ENCODE assay signal across 8 mouse cellular contexts in the genomic region with DNA sequence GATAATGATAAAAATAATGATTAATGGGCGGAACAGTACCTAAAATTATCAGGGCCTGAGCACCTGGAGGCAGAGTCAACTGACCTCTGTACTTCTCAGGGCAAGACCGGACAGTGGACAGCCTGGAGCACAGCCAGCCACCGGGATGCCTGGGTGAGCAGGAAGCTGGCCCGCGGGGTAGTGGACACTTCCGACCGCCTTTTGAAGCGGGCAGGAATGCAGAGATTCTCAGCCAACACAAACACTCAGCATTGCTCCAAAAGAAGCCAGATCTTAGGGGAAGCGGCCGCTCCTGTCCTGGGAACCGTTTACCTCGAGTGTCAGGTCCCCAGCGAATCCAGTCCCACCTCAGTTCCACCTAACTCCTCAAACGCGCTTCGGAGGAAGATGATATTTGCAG. TPM values are rescaled to one million over a fixed set of nuclear protein-coding genes. Genes with fewer than 3 reads are reported as not detected.
DNase-seq lines count a peak whose midpoint lies in the region; ATAC-seq lines count a peak whose summit lies in the region.

No protein-coding gene starts in this region.

- 16% methylated on average over 16 of the region's 16 CpGs for WGBS in limb, embryonic 10.5 days
- 12% methylated on average over 16 of the region's 16 CpGs for WGBS in midbrain, embryonic 12.5 days

- H3K9me3 ChIP-seq in limb, embryonic 10.5 days (replicated peaks): no peaks in the 10 kb centered on the region
- H3K9me3 ChIP-seq in midbrain, embryonic 12.5 days: no peaks in the 10 kb centered on the region

- no peaks in the 10 kb centered on the region for H3K36me3 ChIP-seq in limb, embryonic 10.5 days
- H3K36me3 ChIP-seq in midbrain, embryonic 12.5 days: no peaks in the 10 kb centered on the region

- H3K4me3 ChIP-seq in limb, embryonic 10.5 days: peak overlapping the region; percentile 53
- peak overlapping the region; percentile 41 for H3K4me3 ChIP-seq in midbrain, embryonic 12.5 days

- no peak overlapping the region for H3K27ac ChIP-seq in limb, embryonic 10.5 days
- no peak overlapping the region for H3K27ac ChIP-seq in midbrain, embryonic 12.5 days (replicated peaks)

- H3K4me1 ChIP-seq in limb, embryonic 10.5 days: peaks cover 40% of the 10 kb centered on the region
- H3K4me1 ChIP-seq in midbrain, embryonic 12.5 days: peaks cover 20% of the 10 kb centered on the region

- H3K27me3 ChIP-seq in limb, embryonic 10.5 days (ENCODE audit: low read depth, poor library complexity, severe bottlenecking): peaks cover 48% of the 10 kb centered on the region
- peaks cover 56% of the 10 kb centered on the region for H3K27me3 ChIP-seq in midbrain, embryonic 12.5 days

- no peak for ATAC-seq in midbrain, embryonic 12.5 days (ENCODE audit: low FRiP score, low read depth)

- peak; percentile 55 for DNase-seq in urinary bladder, postnatal 14 days (ENCODE audit: low spot score)
- no peak for DNase-seq in urinary bladder, postnatal 4 days (ENCODE audit: low spot score in 2 of 2)
- peak; percentile 34 for DNase-seq in embryo, embryonic 9.5 days (ENCODE audit: extremely low spot score)
- peak; percentile 29 to 46 for DNase-seq in heart, postnatal 14 days
- DNase-seq in limb, embryonic 10.5 days (ENCODE audit: low spot score): peak; percentile 42
- no peak for DNase-seq in thymus, adult 18-20 months
- DNase-seq in layer of hippocampus, postnatal 25 days (ENCODE audit: extremely low spot score in 1 of 2, low spot score in 1 of 2): no peak

- peak overlapping the region; percentile 37; the same call in 1 of the 2 replicates for H3K9ac ChIP-seq in midbrain, embryonic 12.5 days (replicated peaks)

- peak overlapping the region; percentile 74 for H3K4me2 ChIP-seq in midbrain, embryonic 12.5 days (replicated peaks)

- intact Hi-C loops in heart, postnatal 14 days (cut with DNase I): no loop called here

RNA-seq across cellular contexts. Expression of gene Tmem37, which starts 1.0 kb away (rescaled TPM):
- 1 to 10 TPM; 5.5 to 6.3 TPM for total RNA-seq in heart, postnatal 14 days (2021)
- polyA plus RNA-seq in limb, embryonic 10.5 days (2016; fragmentation: Nextera tagmentation; extraction: Ambion mirVana): 3.2 and 3.5 TPM in 2 replicates
- polyA plus RNA-seq in midbrain, embryonic 12.5 days (2016; fragmentation: Nextera tagmentation; extraction: Ambion mirVana): 7.6 and 8.9 TPM in 2 replicates
- 1 to 10 TPM in 1 of 2 experiments, under 1 TPM in 1; 0.94 to 1.1 TPM for total RNA-seq in layer of hippocampus, postnatal 25 days (2021)

RNA-seq across cellular contexts. Expression of gene Dbi, which starts 48.0 kb away (rescaled TPM):
- 100 to 1,000 TPM; 331 to 352 TPM for total RNA-seq in heart, postnatal 14 days (2021)
- polyA plus RNA-seq in limb, embryonic 10.5 days (2016; fragmentation: Nextera tagmentation; extraction: Ambion mirVana): 670 and 699 TPM in 2 replicates
- 590 and 616 TPM in 2 replicates for polyA plus RNA-seq in midbrain, embryonic 12.5 days (2016; fragmentation: Nextera tagmentation; extraction: Ambion mirVana)
- 100 to 1,000 TPM; 387 to 439 TPM for total RNA-seq in layer of hippocampus, postnatal 25 days (2021)

RNA-seq across cellular contexts. Expression of gene 3110009E18Rik, which starts 48.1 kb away (rescaled TPM):
- 1 to 10 TPM; 5.4 to 5.5 TPM for total RNA-seq in heart, postnatal 14 days (2021)
- 14.7 and 19.3 TPM in 2 replicates for polyA plus RNA-seq in limb, embryonic 10.5 days (2016; fragmentation: Nextera tagmentation; extraction: Ambion mirVana)
- polyA plus RNA-seq in midbrain, embryonic 12.5 days (2016; fragmentation: Nextera tagmentation; extraction: Ambion mirVana): 24.5 and 25.3 TPM in 2 replicates
- total RNA-seq in layer of hippocampus, postnatal 25 days (2021): 10 to 100 TPM in 1 of 2 experiments, 1 to 10 TPM in 1; 9.2 to 10.1 TPM

Comparison
In these comparisons a context has a peak if more than half of its experiments do, and no peak if none do; other contexts are left out.
1. DNase-seq: peak in urinary bladder, postnatal 14 days (single experiment), embryo, embryonic 9.5 days (single experiment), heart, postnatal 14 days (2 of 2) and limb, embryonic 10.5 days (single experiment); none in urinary bladder, postnatal 4 days (0 of 2), thymus, adult 18-20 months (0 of 2) and layer of hippocampus, postnatal 25 days (0 of 2).